Mouse (Mus musculus) G1E-ER4 (cell line): Measurements from ENCODE around the gene Ube2b. TPM values are rescaled to one million over a fixed set of nuclear protein-coding genes. Genes with fewer than 3 reads are reported as not detected.

Source experiments
- GATA1 ChIP-seq: IDR thresholded peaks from one replicate; pipeline ENCODE4 v1.8.0; 2012; ENCODE audit warnings: low read length, inconsistent platforms
- polyA plus RNA-seq: library from polyadenylated mRNA; stranded (reverse); fragments of >175 nt; gene quantifications from 2 replicates; pipeline ENCODE4 v1.2.3, GENCODE M21; 2012

Ube2b gene
- polyA plus RNA-seq, 1 experiment: 146 TPM

DNA sequence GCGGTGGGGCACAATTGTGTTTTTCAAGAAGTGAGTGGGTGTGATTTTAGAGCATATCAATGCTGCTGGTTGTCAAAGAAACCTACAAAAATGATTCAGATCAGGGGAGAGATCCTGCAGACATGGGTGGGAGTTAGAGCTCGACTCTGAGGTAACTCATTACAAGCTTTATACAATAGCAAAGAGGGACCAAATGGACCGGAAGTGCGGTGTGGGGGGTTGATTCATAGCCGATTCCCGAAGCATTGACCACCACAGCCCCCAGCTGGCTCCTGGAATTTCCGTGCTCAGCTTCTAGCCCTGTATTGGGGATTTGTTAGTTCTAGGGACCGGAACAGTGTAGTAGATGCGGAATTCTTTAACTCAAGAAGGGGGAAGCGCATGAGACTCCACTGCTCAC is 779 bp upstream of the Ube2b start:
- no peak for TF ChIP-seq GATA1

DNA sequence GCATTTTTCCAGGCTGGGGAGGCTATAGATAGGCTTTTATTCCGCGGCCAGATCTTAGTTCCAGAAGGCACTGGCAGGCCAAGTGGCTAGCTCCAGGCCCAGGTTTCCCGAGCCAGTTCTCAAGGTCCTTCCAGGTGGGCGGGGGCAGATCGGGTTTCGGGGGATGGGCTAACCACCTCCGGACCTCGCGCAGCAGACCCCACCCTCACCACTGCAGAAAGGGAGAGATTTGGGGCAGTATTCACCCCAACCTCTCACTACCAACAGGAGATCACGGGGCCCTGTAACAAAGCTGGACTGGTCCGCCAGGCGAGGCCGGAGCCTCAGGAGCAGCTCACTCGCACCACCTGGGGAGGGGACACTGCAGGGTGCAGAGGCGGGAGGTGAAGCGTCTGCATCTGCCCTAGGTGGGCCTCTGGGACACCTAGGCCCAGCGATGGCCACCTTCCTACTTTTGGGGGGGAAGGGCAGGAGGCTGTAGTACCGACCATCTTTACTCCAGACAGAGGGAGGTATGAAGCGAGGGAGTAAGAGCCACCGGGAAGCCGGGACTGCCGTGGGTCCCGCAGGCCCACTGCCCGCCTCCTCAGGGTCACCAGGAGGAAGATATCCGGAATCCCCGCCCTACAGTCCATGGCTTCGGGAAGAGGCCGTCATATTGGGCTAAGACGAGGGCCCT is 812 bp downstream of the Ube2b start:
- no peak for TF ChIP-seq GATA1

DNA sequence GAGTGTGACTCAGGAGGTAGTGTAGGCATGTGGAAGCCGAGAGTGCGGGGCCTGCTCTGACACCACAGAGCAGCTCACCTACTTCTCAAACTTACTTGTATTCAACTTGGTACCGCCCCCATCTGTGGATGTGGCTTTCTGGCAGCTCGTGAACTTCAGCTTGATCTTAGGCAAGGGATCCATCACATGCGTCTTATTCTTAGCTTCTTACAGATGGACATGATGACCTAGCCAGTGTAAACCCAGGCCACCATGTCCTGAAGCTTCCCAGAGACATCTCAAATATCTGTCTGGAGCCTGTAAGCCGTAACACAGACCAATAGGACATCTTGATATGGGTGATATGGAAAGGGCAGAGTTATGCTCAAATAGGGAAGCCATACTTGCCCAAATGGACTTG is 28.9 kb downstream of the Ube2b start:
- TF ChIP-seq GATA1: no peak

DNA sequence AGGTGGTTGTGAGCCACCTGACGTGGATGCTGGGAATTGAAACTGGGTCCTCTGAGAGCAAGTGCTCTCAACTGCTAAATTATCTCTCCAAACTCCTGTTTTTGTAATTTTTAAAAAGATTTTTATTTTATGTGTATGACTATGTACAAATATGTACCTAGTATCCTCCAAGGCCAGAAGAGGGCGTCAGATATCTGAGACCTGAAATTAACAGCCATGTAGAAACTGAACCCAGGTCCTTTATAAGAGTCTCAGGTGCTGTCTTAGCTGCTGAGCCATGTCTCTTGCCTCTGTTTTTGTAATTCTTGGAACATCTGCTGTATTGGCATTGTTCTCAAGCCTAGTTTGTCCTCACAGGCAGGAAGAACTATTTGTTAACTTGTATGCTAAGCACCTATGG is 31.1 kb downstream of the Ube2b start:
- TF ChIP-seq GATA1: no peak

DNA sequence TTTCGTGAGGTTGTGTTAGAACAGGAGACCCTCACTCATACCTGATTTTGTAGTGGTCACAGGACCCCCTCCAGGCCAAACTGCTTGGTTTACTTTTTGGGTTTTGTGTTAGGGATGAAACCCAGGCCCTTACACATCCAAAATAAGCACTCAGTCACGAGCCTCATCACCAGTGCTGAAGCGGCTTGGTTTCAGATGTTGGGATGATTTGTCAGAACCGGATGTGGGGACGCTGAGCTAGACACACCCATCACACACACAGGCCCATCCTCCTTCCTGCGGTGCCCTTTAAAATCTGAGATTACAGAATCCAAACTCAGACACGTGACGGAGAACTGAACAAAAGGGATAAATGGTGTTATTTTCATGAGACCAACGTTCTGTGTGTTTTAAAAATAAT is 31.7 kb downstream of the Ube2b start:
- no peak for TF ChIP-seq GATA1

DNA sequence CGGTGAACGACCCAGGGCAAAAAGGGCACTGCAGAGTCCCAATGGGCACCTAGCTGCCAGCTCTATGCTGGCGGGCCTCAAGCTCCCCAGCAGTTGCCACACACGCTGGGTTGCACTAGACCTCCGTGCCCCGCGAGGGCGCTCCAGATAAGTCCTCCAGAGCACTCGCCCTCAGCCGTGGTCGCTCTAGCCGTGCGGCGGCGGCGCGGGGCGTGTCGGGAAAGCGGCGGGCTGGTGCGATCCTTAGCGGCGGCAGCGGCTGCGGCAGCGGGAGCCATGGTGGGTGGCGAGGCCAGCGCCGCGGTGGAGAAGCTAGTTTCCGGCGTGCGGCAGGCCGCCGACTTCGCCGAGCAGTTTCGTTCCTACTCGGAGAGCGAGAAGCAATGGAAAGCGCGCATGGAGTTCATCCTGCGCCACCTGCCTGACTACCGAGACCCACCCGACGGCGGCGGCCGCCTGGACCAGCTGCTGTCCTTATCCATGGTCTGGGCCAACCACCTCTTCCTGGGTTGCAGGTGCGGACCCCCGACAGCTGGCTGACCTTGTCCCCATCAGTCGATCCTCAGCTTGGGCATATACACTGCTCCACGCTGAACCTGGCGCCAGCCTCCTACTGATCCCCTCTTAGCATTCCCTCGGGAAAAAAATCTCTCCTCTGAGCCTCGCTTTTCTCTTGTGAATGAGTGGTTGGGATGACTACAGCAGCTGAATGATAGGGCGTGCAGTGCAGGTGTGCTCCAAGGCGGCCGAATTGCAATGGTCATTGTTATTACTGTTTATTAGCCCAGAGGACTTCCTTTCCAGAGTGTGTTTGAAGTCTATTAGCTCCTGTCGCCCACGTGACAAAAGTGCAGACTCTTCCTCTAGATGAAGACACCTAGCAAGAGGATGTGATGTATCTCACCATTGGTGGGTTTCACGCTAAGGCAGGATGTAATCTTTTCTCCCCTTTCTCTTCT is 32.8 kb downstream of the Ube2b start, which contains the start of gene Cdkn2aipnl:
Cdkn2aipnl (plus strand) TSS at position 219 of the 959 bp plus-strand sequence.
- TF ChIP-seq GATA1: no peak

DNA sequence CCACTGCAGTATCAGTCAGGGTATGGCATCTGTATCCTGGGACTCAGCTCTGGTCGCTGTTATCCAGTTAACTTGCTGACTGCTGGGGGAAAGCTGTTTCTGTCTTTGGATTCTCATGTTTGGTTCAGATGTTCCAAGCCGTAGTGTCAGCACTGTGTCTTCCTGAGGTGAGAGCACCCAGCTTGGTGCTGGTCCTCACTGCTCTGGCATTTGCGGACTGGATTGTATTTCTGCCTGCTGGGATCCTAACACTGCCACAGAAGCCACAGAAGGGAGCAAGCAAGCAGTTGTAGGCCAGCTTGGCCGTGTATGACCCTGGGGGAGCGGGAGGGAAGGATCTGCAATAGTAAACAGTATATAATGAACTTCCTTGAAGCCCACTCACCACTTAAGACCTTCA is 33.9 kb downstream of the Ube2b start:
- no peak for TF ChIP-seq GATA1

DNA sequence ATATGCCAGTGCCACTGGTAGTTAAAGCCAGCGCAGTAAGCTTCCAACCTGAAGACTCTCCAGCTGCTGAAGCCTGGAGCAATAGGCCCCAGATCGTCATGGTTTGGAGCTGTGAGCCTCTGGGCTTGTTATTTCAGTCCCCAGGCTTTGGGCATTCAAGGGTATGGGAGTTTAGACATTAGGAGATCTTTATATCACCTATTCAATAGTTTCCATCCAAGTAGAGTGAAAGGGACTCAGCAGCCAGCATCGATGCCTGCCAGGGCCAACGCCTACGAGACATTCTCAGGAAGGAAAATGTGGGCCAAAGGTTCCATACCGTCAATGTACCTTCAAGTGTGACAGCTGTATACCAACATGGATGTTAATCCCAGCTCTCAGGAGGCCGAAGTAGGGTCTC is 38.3 kb downstream of the Ube2b start:
- TF ChIP-seq GATA1: no peak

DNA sequence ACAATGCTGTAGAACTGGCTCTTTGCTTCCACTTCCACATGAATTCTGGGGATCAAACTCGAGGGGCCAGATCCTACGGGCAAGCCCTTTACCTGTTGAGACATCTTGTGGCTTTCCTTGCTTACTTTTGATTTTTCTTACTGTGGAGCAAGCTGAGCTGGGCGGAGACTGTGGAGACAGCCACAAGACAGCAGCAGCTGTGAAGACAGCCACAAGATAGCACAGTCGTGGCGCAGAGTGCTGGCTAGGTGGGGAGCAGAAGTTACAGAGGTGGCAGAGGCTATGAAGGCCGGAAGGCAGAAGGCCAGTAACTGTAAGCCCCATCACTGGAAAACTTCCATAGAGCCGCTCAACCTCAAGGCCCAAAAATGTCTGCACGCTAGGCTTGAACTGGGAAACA is 38.8 kb downstream of the Ube2b start:
- TF ChIP-seq GATA1: no peak

DNA sequence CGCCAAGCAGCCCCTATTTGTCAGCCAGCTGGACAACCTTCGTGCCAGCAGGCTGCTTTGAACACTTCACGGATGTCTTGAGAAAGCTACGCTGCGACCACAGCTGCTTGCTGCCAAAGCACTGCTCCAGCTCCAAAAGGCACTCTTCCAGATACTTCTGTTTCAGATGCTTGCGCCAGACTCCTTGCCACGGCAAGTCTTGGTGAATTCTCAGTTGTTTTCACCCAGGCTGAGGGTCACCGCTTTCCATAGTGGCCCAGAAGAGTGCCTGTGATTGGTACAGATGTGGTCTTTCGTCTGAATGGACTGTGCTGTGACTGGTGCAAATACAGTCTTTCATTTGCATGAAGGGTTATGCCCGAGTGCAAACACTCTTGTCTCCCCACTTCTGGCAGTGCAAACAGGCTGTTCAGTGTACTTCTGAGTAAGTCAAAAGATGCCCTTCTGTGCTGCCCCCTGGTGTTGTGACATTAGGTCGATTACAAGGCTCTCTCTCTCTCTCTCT is 39.5 kb downstream of the Ube2b start:
- no peak for TF ChIP-seq GATA1

DNA sequence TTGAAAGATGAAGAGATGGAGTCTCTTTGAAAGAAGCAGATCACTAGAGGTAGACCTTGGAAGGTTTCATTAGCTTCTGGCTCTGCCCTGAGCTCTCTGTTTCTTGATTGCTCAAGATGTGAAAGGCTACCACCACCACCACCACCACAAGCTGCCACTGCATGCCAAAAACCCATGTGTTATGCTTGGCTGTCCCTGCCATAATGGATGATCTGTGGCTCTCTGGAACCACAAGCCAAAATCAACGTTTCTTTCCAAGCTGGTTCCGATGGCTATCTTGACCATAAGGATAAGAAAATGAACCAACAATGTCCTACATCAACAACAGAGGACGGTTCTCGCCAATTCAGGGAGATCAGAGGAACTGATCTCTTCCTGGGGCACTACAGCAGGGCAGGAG is 40.5 kb downstream of the Ube2b start:
- TF ChIP-seq GATA1: no peak

DNA sequence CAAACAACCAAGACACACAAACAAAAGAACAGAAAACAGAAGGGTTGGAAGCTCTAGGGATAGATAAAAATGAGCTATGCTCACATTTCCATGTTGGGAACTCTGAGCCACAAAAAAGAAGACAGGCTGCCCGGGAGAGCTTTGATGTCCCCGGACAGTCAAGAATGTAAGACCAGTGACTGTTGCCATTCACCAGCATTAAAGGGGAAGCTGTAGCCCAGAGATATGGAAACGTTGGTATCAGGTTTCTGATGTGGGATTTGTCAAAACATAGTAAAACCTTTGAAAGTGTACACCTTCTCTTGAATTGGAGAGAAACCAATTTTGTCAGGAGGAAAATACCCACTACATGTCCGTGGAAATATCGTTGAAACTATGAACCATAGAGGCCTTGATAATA is 41.1 kb downstream of the Ube2b start:
- no peak for TF ChIP-seq GATA1

DNA sequence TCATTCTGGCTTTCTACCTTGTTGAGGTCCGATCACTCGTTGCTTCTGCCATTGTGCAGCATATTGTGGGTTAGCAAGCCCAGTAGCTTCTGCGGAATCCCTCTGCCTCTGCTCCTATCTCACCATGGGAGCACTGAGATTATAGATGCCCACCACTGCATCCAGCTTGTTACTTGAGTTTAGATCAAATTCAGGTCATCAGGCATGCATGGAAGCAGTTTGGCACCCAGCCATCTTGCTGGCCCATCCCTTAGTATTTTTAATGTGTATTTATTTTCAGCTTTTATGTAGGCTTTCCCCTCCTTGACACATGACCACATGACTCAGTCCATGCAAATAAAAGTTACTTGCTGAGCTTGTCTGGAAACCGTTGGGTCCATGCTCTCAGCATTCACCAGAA is 42.8 kb downstream of the Ube2b start:
- no peak for TF ChIP-seq GATA1

DNA sequence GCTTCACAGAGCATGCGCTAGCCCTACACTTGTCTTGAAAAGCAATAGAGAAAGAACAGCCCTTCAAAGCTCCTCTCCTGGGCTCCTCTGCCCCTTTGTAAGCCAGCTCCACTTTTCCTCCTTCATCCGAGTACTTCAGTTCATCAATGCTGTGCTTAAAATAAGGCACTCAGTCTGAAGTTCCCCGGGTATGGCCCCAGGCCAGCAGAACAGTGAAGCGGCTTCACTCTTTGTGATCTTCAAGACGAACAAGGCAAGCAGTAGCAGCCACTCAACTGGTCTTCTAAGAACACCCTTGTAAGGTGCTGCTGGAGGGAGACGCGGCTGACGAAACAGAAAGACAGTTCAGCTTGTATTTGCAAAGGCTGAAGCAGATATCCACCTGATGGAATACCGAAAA is 44.5 kb downstream of the Ube2b start:
- no peak for TF ChIP-seq GATA1

DNA sequence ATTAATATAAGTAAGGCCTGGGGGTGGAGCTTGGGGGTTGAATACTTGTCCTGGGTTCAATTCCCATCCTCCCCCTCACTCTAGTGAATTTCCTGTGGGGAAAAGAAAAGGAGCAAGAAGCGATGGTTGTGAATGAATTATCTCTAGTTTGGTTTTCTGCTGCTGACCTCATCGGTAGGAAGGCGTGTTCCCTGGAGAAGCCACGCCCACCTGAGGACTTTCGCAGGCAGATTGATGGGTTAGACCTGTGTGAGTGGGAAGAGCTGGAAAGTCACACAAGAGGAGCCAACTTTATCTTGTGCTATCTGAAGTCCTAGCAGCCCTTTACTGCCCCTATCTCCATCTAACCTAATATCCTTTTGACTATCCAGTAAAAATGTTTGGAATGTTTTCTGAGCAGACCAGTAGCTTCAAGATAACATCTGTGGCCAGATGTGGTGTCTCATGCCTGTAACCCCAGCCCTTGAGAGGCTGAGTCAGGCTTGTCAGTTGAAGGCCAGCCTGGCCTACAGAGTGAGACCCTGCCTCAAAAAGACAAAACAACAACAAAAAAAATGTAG is 48.6 kb downstream of the Ube2b start:
- TF ChIP-seq GATA1: no peak

DNA sequence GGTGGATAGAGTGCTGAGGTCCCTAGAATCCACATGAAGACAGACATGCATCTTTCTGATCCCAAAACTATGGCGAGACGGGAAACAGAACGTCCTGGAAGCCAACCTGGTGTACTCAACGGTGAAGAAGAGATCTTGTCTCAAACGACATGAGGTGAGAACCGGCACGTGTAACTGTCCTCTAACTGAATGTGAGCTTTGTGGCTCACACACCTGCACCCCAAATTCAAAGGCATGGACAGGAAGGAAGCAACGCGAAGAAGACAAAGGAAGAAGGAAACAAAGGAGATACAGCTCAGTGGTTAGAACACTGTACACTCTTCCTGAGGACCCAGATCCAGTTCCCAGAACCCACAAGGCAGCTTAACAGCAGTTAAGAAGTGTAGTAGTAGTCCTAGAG is 50.6 kb downstream of the Ube2b start:
- no peak for TF ChIP-seq GATA1

DNA sequence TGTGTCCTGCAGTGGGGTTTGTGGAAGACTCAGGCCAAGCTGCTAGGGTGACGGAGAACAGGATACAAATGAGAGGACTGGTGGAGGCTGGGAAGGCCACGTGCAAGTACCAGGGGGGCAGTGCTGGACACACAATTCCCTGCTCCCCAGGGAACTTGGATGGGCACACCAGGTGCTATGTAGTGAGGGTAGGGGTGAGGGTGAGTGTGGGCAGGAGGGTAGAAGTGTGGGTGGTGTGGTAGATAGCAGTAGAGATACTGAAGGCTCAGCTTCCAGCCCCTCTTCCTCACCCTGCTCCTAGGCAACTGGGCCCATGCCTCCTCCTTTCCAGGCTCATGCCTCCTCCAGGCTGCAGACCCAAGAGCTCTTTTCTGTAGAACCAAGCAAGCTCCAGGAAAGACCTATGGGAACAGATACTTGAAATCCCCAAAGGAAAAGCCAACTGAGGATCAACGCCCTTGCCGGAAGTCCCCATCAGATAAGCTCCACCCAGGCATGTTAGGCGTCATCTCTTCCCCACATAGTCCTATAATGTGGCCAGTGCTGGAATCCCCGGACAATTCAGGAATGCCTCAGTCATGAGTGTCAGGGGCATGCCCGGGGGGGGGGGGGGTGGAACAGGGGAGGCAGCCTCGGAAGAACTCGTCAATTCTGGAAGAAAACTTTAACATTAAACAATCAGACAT is 51.3 kb downstream of the Ube2b start:
- no peak for TF ChIP-seq GATA1
